Comparison of ENCODE assay signal across 32 mouse cellular contexts in genomic region chr12:58628817-58629216, GRCm38 (mm10).
DNase-seq lines count a peak whose midpoint lies in the region; ATAC-seq and TF ChIP-seq lines count a peak whose summit lies in the region.
"Had no signal": no experiment of that assay in that cellular context is flagged by ENCODE, and none has a peak within 500 bp of the region (broad histone marks: within the 10 kb centered on the region; RNA-seq: fewer than 3 reads in every experiment).

No protein-coding gene starts in this region.

- no peaks in the 10 kb centered on the region for H3K4me1 ChIP-seq in forebrain, embryonic 14.5 days (ENCODE audit: control insufficient read depth, insufficient read depth, low read length)
- H3K4me1 ChIP-seq in forebrain, embryonic 16.5 days (replicated peaks; ENCODE audit: control insufficient read depth, insufficient read depth, low read length) = no peaks in the 10 kb centered on the region
- peaks cover 3% of the 10 kb centered on the region; the same call in 1 of the 2 replicates for H3K4me1 ChIP-seq in hindbrain, embryonic 15.5 days (replicated peaks)
- no peaks in the 10 kb centered on the region for H3K4me1 ChIP-seq in hindbrain, embryonic 10.5 days (replicated peaks)
- H3K4me1 ChIP-seq in midbrain, embryonic 13.5 days (replicated peaks) = no peaks in the 10 kb centered on the region; the same call in 1 of the 2 replicates
- H3K4me1 ChIP-seq in midbrain, postnatal 0 days (ENCODE audit: insufficient read depth, low read length) = no peaks in the 10 kb centered on the region
- H3K4me1 ChIP-seq: embryonic facial prominence, embryonic 10.5 days; embryonic facial prominence, embryonic 13.5 days; heart, embryonic 10.5 days; heart, embryonic 13.5 days; intestine, embryonic 15.5 days had no signal

- no peaks in the 10 kb centered on the region for H3K9me3 ChIP-seq in forebrain, embryonic 14.5 days (replicated peaks; ENCODE audit: control insufficient read depth, low read length)
- H3K9me3 ChIP-seq in forebrain, embryonic 16.5 days (ENCODE audit: control insufficient read depth, low read length) = no peaks in the 10 kb centered on the region
- H3K9me3 ChIP-seq in hindbrain, embryonic 15.5 days = no peaks in the 10 kb centered on the region
- no peaks in the 10 kb centered on the region for H3K9me3 ChIP-seq in hindbrain, embryonic 10.5 days
- no peaks in the 10 kb centered on the region for H3K9me3 ChIP-seq in midbrain, embryonic 13.5 days
- H3K9me3 ChIP-seq in midbrain, postnatal 0 days (ENCODE audit: low read length) = no peaks in the 10 kb centered on the region
- H3K9me3 ChIP-seq: embryonic facial prominence, embryonic 10.5 days; embryonic facial prominence, embryonic 13.5 days; forebrain, embryonic 13.5 days; G1E; heart, embryonic 10.5 days; heart, embryonic 13.5 days; intestine, embryonic 15.5 days had no signal

- no peak overlapping the region for H3K4me2 ChIP-seq in forebrain, embryonic 14.5 days (ENCODE audit: low read length)
- no peak overlapping the region for H3K4me2 ChIP-seq in forebrain, embryonic 16.5 days (ENCODE audit: low read length)
- H3K4me2 ChIP-seq in hindbrain, embryonic 15.5 days = no peak overlapping the region
- H3K4me2 ChIP-seq in midbrain, embryonic 13.5 days (replicated peaks) = no peak overlapping the region
- no peak overlapping the region for H3K4me2 ChIP-seq in midbrain, postnatal 0 days (ENCODE audit: low read depth, low read length, poor library complexity, severe bottlenecking)
- H3K4me2 ChIP-seq: embryonic facial prominence, embryonic 13.5 days; forebrain, embryonic 13.5 days; heart, embryonic 13.5 days; intestine, embryonic 15.5 days had no signal

- 58% methylated on average over 5 of the region's 5 CpGs for WGBS in forebrain, embryonic 14.5 days
- WGBS in forebrain, embryonic 16.5 days = 68% methylated on average over 5 of the region's 5 CpGs
- WGBS in hindbrain, embryonic 15.5 days = 57% methylated on average over 5 of the region's 5 CpGs
- WGBS in hindbrain, embryonic 10.5 days = 74% methylated on average over 5 of the region's 5 CpGs
- WGBS in midbrain, embryonic 13.5 days = 72% methylated on average over 5 of the region's 5 CpGs
- 62% methylated on average over 5 of the region's 5 CpGs for WGBS in midbrain, postnatal 0 days

- H3K4me3 ChIP-seq in forebrain, embryonic 14.5 days (ENCODE audit: low read depth, low read length) = no peak overlapping the region
- no peak overlapping the region for H3K4me3 ChIP-seq in forebrain, embryonic 16.5 days (replicated peaks; ENCODE audit: low read length)
- H3K4me3 ChIP-seq in hindbrain, embryonic 15.5 days = no peak overlapping the region
- no peak overlapping the region for H3K4me3 ChIP-seq in hindbrain, embryonic 10.5 days
- H3K4me3 ChIP-seq in midbrain, embryonic 13.5 days (replicated peaks) = no peak overlapping the region
- H3K4me3 ChIP-seq in midbrain, postnatal 0 days (ENCODE audit: low read depth, low read length) = no peak overlapping the region
- H3K4me3 ChIP-seq: embryonic facial prominence, embryonic 10.5 days; embryonic facial prominence, embryonic 13.5 days; erythroblast, embryonic 14.5 days; forebrain, embryonic 13.5 days; heart, adult 2 months; heart, embryonic 10.5 days; heart, embryonic 13.5 days; intestine, embryonic 15.5 days had no signal

- no peaks in the 10 kb centered on the region for H3K27me3 ChIP-seq in forebrain, embryonic 14.5 days (replicated peaks; ENCODE audit: control insufficient read depth, insufficient read depth, low read length)
- H3K27me3 ChIP-seq in forebrain, embryonic 16.5 days (replicated peaks; ENCODE audit: control insufficient read depth, insufficient read depth, low read length) = no peaks in the 10 kb centered on the region
- no peaks in the 10 kb centered on the region for H3K27me3 ChIP-seq in hindbrain, embryonic 15.5 days
- H3K27me3 ChIP-seq in hindbrain, embryonic 10.5 days (ENCODE audit: insufficient read depth, poor library complexity, severe bottlenecking) = no peaks in the 10 kb centered on the region
- H3K27me3 ChIP-seq in midbrain, embryonic 13.5 days = no peaks in the 10 kb centered on the region
- no peaks in the 10 kb centered on the region for H3K27me3 ChIP-seq in midbrain, postnatal 0 days (ENCODE audit: insufficient read depth, low read length)
- H3K27me3 ChIP-seq: CH12.LX; embryonic facial prominence, embryonic 13.5 days; forebrain, embryonic 13.5 days; heart, embryonic 13.5 days; intestine, embryonic 15.5 days; Patski had no signal

- peak; percentile 18; the same call in 1 of the 2 replicates for ATAC-seq in forebrain, embryonic 14.5 days
- ATAC-seq in forebrain, embryonic 16.5 days = no peak
- ATAC-seq in hindbrain, embryonic 15.5 days (ENCODE audit: low FRiP score, low read depth) = 0 out of 2 replicates have a peak, but pooled peaks have one; percentile 14
- peak; percentile 48; the same call in 1 of the 2 replicates for ATAC-seq in midbrain, embryonic 13.5 days
- ATAC-seq in midbrain, postnatal 0 days (ENCODE audit: low FRiP score) = no peak
- ATAC-seq: forebrain, embryonic 13.5 days; intestine, embryonic 15.5 days; Patski had no signal

- H3K36me3 ChIP-seq in forebrain, embryonic 14.5 days (ENCODE audit: control insufficient read depth, insufficient read depth, low read length) = no peaks in the 10 kb centered on the region
- H3K36me3 ChIP-seq in forebrain, embryonic 16.5 days (ENCODE audit: control insufficient read depth, insufficient read depth) = no peaks in the 10 kb centered on the region
- no peaks in the 10 kb centered on the region for H3K36me3 ChIP-seq in hindbrain, embryonic 15.5 days
- no peaks in the 10 kb centered on the region for H3K36me3 ChIP-seq in hindbrain, embryonic 10.5 days
- H3K36me3 ChIP-seq in midbrain, embryonic 13.5 days = no peaks in the 10 kb centered on the region
- no peaks in the 10 kb centered on the region for H3K36me3 ChIP-seq in midbrain, postnatal 0 days (ENCODE audit: insufficient read depth, low read length)
- H3K36me3 ChIP-seq: embryonic facial prominence, embryonic 10.5 days; embryonic facial prominence, embryonic 13.5 days; G1E; heart, embryonic 10.5 days; heart, embryonic 13.5 days; intestine, embryonic 15.5 days had no signal

- no peak overlapping the region for H3K9ac ChIP-seq in forebrain, embryonic 14.5 days (ENCODE audit: low read length)
- H3K9ac ChIP-seq in forebrain, embryonic 16.5 days (replicated peaks; ENCODE audit: low read depth, low read length) = no peak overlapping the region
- H3K9ac ChIP-seq in hindbrain, embryonic 15.5 days = no peak overlapping the region
- no peak overlapping the region for H3K9ac ChIP-seq in midbrain, embryonic 13.5 days (replicated peaks)
- H3K9ac ChIP-seq in midbrain, postnatal 0 days (replicated peaks; ENCODE audit: low read length, poor library complexity, severe bottlenecking) = no peak overlapping the region
- H3K9ac ChIP-seq: embryonic facial prominence, embryonic 13.5 days; forebrain, embryonic 13.5 days; heart, embryonic 13.5 days; intestine, embryonic 15.5 days had no signal

- H3K27ac ChIP-seq in forebrain, embryonic 14.5 days (ENCODE audit: low read depth, low read length) = no peak overlapping the region
- H3K27ac ChIP-seq in forebrain, embryonic 16.5 days (ENCODE audit: low read length) = no peak overlapping the region
- no peak overlapping the region for H3K27ac ChIP-seq in hindbrain, embryonic 15.5 days (replicated peaks)
- H3K27ac ChIP-seq in hindbrain, embryonic 10.5 days = no peak overlapping the region
- no peak overlapping the region for H3K27ac ChIP-seq in midbrain, embryonic 13.5 days
- H3K27ac ChIP-seq in midbrain, postnatal 0 days (ENCODE audit: low read depth, low read length) = no peak overlapping the region
- H3K27ac ChIP-seq: embryonic facial prominence, embryonic 10.5 days; embryonic facial prominence, embryonic 13.5 days; forebrain, embryonic 13.5 days; heart, adult 2 months; heart, embryonic 10.5 days; heart, embryonic 13.5 days; intestine, embryonic 15.5 days had no signal

- peak; percentile 6 for DNase-seq in forebrain, embryonic 14.5 days (ENCODE audit: low spot score)
- DNase-seq in hindbrain, embryonic 10.5 days (ENCODE audit: low spot score) = no peak
- DNase-seq in midbrain, postnatal 0 days (ENCODE audit: low spot score) = no peak
- DNase-seq in retina, embryonic 14.5 days (ENCODE audit: low spot score) = peak; percentile 14
- DNase-seq in retina, postnatal 1 day = no peak
- DNase-seq: adrenal gland, postnatal 10 days; adrenal gland, postnatal 36 days; B cell, adult 2 months; cerebellum, adult 11 months; cerebellum, adult 2 months; cerebellum, adult 9-11 months; cerebellum, postnatal 25 days; embryo, embryonic 11 days; gastrocnemius, postnatal 10 days; gastrocnemius, postnatal 36 days; heart, adult 2 months; heart, postnatal 14 days; heart, postnatal 4 days; kidney, adult 11 months had no signal

- TF ChIP-seq CTCF in midbrain, postnatal 0 days (IDR thresholded peaks at IDR 0.05) = no peak

Comparison
In these comparisons a context has a peak if more than half of its experiments do, and no peak if none do; other contexts are left out.
1. ATAC-seq: peak in forebrain, embryonic 14.5 days (single experiment), hindbrain, embryonic 15.5 days (single experiment) and midbrain, embryonic 13.5 days (single experiment); none in forebrain, embryonic 16.5 days (single experiment) and midbrain, postnatal 0 days (single experiment).
2. DNase-seq: peak in forebrain, embryonic 14.5 days (single experiment) and retina, embryonic 14.5 days (single experiment); none in hindbrain, embryonic 10.5 days (single experiment), midbrain, postnatal 0 days (single experiment) and retina, postnatal 1 day (single experiment).